Mouse (Mus musculus) kidney, adult 10 weeks (tissue): ENCODE results near the gene Olfr1164. TPM values are rescaled to one million over a fixed set of nuclear protein-coding genes. Genes with fewer than 3 reads are reported as not detected.

Source experiments
- polyA plus RNA-seq: library from polyadenylated mRNA; stranded (reverse); fragments of 350-450 nt; fragmentation: Illumina TruSeq; extraction: RNeasy Lipid Tissue Mini Kit (QIAGEN cat#74804); gene quantifications from one replicate; pipeline ENCODE4 v1.2.3, GENCODE M21; 2014; ENCODE audit warnings: low read depth, low replicate concordance

Gene Olfr1164
- polyA plus RNA-seq = not detected

GRCm38 (mm10) chr2:88093866-88094265 is at the start of gene Olfr1164:
TSS of gene Olfr1164 (minus strand) at chr2:88093966.

GRCm38 (mm10) chr2:88128172-88128571 is 34.4 kb upstream of the Olfr1164 start, which contains the start of gene Olfr1166:
TSS of gene Olfr1166 (minus strand) at chr2:88128272.

DNA sequence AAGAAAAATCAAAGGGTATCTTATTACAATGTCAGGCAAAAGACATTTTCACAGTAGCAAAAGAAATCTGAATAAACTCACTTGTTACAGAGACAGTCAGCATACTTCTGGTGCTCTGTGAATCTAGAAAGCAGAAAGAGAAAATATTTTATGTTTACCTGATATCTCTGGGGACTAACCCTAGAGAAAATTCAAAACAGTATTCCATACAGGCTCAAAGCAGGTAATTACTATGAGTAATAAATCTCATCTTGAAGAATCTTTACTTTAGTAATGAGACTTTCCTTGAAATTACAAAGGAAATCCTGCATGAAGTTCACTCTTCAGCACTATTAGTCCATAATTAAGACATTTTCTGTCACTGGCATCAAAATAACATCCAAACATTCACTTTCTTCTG is 22.0 kb downstream of the Olfr1164 start, which contains the start of gene Olfr1163:
Gene Olfr1163 (minus strand): TSS at position 101 of the 400 bp plus-strand sequence.

DNA sequence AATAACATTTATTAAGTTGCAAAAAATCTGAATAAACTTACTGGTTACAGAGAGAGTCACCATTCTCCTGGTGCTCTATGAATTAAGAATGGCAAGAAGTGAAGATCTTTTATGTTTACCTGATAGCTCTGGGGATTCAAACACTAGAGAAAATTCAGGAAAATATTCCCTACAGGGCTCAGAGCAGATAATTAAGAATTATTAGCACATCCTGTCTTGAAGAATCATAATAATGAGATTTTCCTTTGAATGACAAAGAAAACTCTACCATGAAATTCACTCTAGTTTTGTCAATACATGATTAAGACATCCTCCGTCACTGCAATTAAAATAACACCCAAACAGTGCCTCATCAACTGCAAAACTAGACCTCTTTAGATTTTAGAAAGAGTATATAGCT is 42.7 kb downstream of the Olfr1164 start, which contains the start of gene Olfr1162:
Gene Olfr1162 (minus strand): TSS at position 101 of the 400 bp plus-strand sequence.

Other genes with a start within 250 kb of the Olfr1164 start
- gene Olfr1150-ps1, start 250.0 kb downstream of the Olfr1164 start, polyA plus RNA-seq = not detected
- not detected for gene Olfr1151, start 238.1 kb downstream of the Olfr1164 start, polyA plus RNA-seq
- gene Olfr1152, start 227.5 kb downstream of the Olfr1164 start, polyA plus RNA-seq = not detected
- gene Olfr1153, start 199.0 kb downstream of the Olfr1164 start, polyA plus RNA-seq = not detected
- gene Olfr1154, start 188.8 kb downstream of the Olfr1164 start, polyA plus RNA-seq = not detected
- not detected for gene Olfr1155, start 148.8 kb downstream of the Olfr1164 start, polyA plus RNA-seq
- not detected for gene Olfr1156, start 140.9 kb downstream of the Olfr1164 start, polyA plus RNA-seq
- not detected for gene Olfr1157, start 125.7 kb downstream of the Olfr1164 start, polyA plus RNA-seq
- not detected for gene Olfr74, start 119.3 kb downstream of the Olfr1164 start, polyA plus RNA-seq
- gene Olfr1158, start 103.9 kb downstream of the Olfr1164 start, polyA plus RNA-seq = not detected
- not detected for gene Olfr1160, start 85.7 kb downstream of the Olfr1164 start, polyA plus RNA-seq
- gene Olfr1161, start 71.2 kb downstream of the Olfr1164 start, polyA plus RNA-seq = not detected
- gene Olfr73, start 56.3 kb downstream of the Olfr1164 start, polyA plus RNA-seq = not detected
- not detected for gene Olfr1162, start 42.8 kb downstream of the Olfr1164 start, polyA plus RNA-seq
- not detected for gene Olfr1163, start 22.1 kb downstream of the Olfr1164 start, polyA plus RNA-seq
- not detected for gene Olfr1166, start 34.3 kb upstream of the Olfr1164 start, polyA plus RNA-seq
- not detected for gene Olfr1167, start 61.2 kb upstream of the Olfr1164 start, polyA plus RNA-seq
- gene Olfr1168, start 87.9 kb upstream of the Olfr1164 start, polyA plus RNA-seq = not detected
- not detected for gene Olfr1170, start 134.4 kb upstream of the Olfr1164 start, polyA plus RNA-seq
- not detected for gene Olfr1173, start 185.9 kb upstream of the Olfr1164 start, polyA plus RNA-seq
- gene Olfr1174-ps, start 221.2 kb upstream of the Olfr1164 start, polyA plus RNA-seq = not detected
- not detected for gene Olfr1175-ps, start 233.2 kb upstream of the Olfr1164 start, polyA plus RNA-seq
- gene Olfr1176, start 242.8 kb upstream of the Olfr1164 start, polyA plus RNA-seq = not detected